Mouse (Mus musculus) lung, postnatal 0 days (tissue): ENCODE results near the gene Acly. TPM values are rescaled to one million over a fixed set of nuclear protein-coding genes. Genes with fewer than 3 reads are reported as not detected.
A peak's percentile ranks its signal among the peaks of the same experiment; 100 is the strongest.

Source experiments
- ATAC-seq: fragments of 200-750 bp; cut with Nextera tagmentation; 2 replicates; pipeline ENCODE4 v1.8.0; 2017; ENCODE audit warnings: moderate library complexity
- DNase-seq: peaks from one replicate; pipeline ENCODE4 v3.0.0-alpha.2; 2016; ENCODE audit warnings: low spot score
- H3K27ac ChIP-seq: fragments of 300-500 bp; sonication (generic); 2 replicates; pipeline ENCODE4 v1.5.1; 2014; ENCODE audit warnings: antibody characterized with exemption, mild to moderate bottlenecking, low read length, mixed read lengths
- H3K27me3 ChIP-seq: fragments of 300-500 bp; sonication (generic); replicated peaks from 2 replicates; pipeline ENCODE4 v1.6.1; 2014; ENCODE audit warnings: low read length, mixed read lengths; ENCODE audit not compliant: insufficient read depth
- H3K36me3 ChIP-seq: fragments of 300-500 bp; sonication (generic); 2 replicates; pipeline ENCODE4 v1.6.1; 2014; ENCODE audit warnings: low read length, mixed read lengths; ENCODE audit not compliant: insufficient read depth
- H3K4me1 ChIP-seq: fragments of 300-500 bp; sonication (generic); 2 replicates; pipeline ENCODE4 v1.6.1; 2014; ENCODE audit warnings: antibody characterized with exemption, low read depth, low read length, mixed read lengths; ENCODE audit not compliant: insufficient read depth
- H3K4me2 ChIP-seq: fragments of 300-500 bp; sonication (generic); replicated peaks from 2 replicates; pipeline ENCODE4 v1.6.1; 2014; ENCODE audit warnings: low read depth, mild to moderate bottlenecking, low read length, moderate library complexity, mixed read lengths
- H3K4me3 ChIP-seq: fragments of 300-500 bp; sonication (generic); 2 replicates; pipeline ENCODE4 v1.5.1; 2014; ENCODE audit warnings: low read depth, low read length
- H3K9ac ChIP-seq: fragments of 300-500 bp; sonication (generic); replicated peaks from 2 replicates; pipeline ENCODE4 v1.6.1; 2014; ENCODE audit warnings: low read depth, mild to moderate bottlenecking
- H3K9me3 ChIP-seq: fragments of 300-500 bp; sonication (generic); 2 replicates; pipeline ENCODE4 v1.6.1; 2016; ENCODE audit warnings: low read length, mixed read lengths
- CTCF ChIP-seq: IDR thresholded peaks from 2 replicates; pipeline ENCODE4 v1.5.1; 2016; ENCODE audit warnings: antibody characterized with exemption, mild to moderate bottlenecking
- EP300 ChIP-seq: IDR thresholded peaks from 2 replicates; pipeline ENCODE4 v1.6.1; 2016; ENCODE audit warnings: antibody characterized with exemption, mild to moderate bottlenecking, control low read depth
- WGBS: fragments of 180-500 bp; shearing (Covaris S2); extraction: QIAGEN DNeasy Blood & Tissue Kit; methylation state at CpG from one replicate; pipeline ENCODE4 v1.1.7; 2014; 5-methylcytosine and 5-hydroxymethylcytosine counted together
- polyA plus RNA-seq: library from polyadenylated mRNA; unstranded; fragments of >200 nt; fragmentation: Nextera tagmentation; extraction: Ambion mirVana; gene quantifications from 2 replicates; pipeline ENCODE4 v1.2.1, GENCODE M21; 2015

Acly gene
- polyA plus RNA-seq, 1 experiment from 2014 or later, result 85.7 TPM

DNA sequence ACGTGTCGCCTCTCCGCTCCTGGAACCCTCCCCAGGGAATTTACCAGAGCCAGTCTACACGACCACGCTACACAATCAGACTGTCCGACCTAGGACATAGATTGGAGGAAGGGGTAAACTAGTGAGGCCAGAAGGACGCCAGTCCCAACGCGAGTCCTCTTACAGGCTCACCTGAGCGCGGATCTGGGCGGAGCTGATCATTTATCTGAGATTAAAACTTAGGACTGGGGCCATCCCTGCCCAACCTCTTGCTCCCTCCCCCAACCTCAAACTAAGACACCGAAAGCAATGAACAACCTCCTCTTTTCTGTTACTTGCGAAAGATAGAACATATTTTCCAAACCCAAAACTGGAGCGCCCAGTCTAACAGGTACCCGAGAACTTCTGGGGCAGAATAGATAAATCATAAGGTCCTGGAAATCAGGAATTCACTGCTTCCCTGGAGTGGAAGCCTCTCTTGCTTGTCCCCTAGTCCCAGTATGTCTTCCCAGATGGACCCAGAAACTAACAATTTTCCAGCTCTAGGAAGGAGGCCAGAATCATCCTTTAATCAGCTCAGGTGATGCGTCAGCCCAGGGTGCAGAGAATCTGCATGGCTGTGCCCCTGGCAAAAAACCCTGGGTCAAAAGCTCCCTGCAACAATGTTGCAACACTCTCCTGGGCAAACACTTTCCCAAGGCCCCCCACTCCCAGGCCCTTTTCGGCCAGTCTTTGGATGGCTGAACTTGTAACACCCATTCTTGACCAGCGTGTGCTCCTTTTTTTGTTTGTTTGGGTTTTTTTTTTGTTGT lies 770 bp upstream of the Acly start:
- no peak for TF ChIP-seq CTCF
- no peak for TF ChIP-seq EP300
- H3K9me3 ChIP-seq, result no peaks in the 10 kb centered on the region
- DNase-seq, result no peak
- 0 out of 2 replicates have a peak, but pooled peaks cover 1% of the 10 kb centered on the region for H3K36me3 ChIP-seq
- no peak for ATAC-seq
- H3K4me1 ChIP-seq, result no peaks in the 10 kb centered on the region; the same call in 1 of the 2 replicates
- H3K9ac ChIP-seq, result no peak overlapping the region
- H3K27me3 ChIP-seq, result no peaks in the 10 kb centered on the region
- H3K4me3 ChIP-seq, result peak overlapping the region; percentile 89
- H3K4me2 ChIP-seq, result peak overlapping the region; percentile 71
- H3K27ac ChIP-seq, result peak overlapping the region; percentile 71
- WGBS, result 24% methylated on average over 19 of the region's 19 CpGs

GRCm38 (mm10) chr11:100527066-100527457 lies 738 bp downstream of the Acly start:
- Histone ChIP-seq H3K36me3 (peaks cover 16% of the 10 kb centered on the region), H3K9ac (peak overlapping the region; percentile 74), H3K27ac (peak overlapping the region; percentile 85), H3K4me1 (no peaks in the 10 kb centered on the region; the same call in 1 of the 2 replicates), H3K27me3 (no peaks in the 10 kb centered on the region), H3K4me3 (peak overlapping the region; percentile 89), H3K4me2 (peak overlapping the region; percentile 71), H3K9me3 (no peaks in the 10 kb centered on the region)
- under 1% methylated on average over 26 of the region's 26 CpGs for WGBS
- TF ChIP-seq EP300 (no peak), CTCF (peak; percentile 58)
- DNase-seq (peak; percentile 68), ATAC-seq (peak; percentile 27)

DNA sequence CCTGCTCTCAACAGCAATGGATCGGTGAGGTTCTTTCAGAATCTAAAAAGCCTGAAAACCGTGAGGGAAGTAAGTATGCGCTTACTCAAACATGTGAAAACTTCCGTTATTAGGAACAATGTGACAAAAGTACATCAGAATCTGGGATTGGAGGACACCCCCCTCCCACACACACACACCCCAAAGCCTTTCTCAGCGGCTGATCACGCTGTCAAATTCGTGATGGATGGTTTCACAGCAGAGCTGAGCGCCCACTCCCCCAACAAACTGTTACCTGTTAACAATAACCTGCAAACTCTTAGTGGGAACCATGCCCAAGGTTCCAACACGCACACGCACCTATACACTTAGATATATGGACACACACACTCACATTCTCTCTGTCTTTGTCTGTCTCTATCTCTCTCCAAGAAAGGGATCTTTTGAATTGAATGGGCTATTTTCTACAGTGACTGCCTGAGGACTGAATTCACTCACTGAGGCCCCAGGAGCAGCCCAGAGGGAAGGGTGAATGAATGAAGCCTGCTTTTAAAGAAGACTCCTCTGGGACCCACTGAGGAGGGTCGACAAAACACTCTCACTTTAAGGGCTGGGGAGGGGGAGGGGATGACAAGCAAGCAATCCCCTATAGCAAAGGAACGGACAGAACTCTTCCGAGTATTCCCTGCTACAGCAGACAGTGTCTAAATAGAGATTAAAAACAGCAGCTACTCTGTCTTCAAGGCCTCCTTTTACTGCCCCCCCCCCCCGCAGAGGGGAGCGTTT lies 1.6 kb downstream of the Acly start:
- Histone ChIP-seq H3K27ac (no peak overlapping the region), H3K4me3 (peak overlapping the region; percentile 89; the same call in 1 of the 2 replicates), H3K27me3 (no peaks in the 10 kb centered on the region), H3K9ac (0 out of 2 replicates have a peak overlapping the region, but pooled peaks have one; percentile 74), H3K36me3 (peaks cover 25% of the 10 kb centered on the region), H3K9me3 (no peaks in the 10 kb centered on the region), H3K4me1 (no peaks in the 10 kb centered on the region; the same call in 1 of the 2 replicates), H3K4me2 (peak overlapping the region; percentile 71)
- DNase-seq (no peak), ATAC-seq (no peak)
- WGBS, result 19% methylated on average over 15 of the region's 15 CpGs
- TF ChIP-seq CTCF, result no peak

GRCm38 (mm10) chr11:100524987-100525630 lies 2.7 kb downstream of the Acly start:
- H3K36me3 ChIP-seq, result peaks cover 33% of the 10 kb centered on the region
- no peaks in the 10 kb centered on the region; the same call in 1 of the 2 replicates for H3K4me1 ChIP-seq
- DNase-seq (peak; percentile 64), ATAC-seq (no peak)
- H3K27me3 ChIP-seq, result no peaks in the 10 kb centered on the region
- peak overlapping the region; percentile 71 for H3K4me2 ChIP-seq
- WGBS, result 32% methylated on average over 11 of the region's 11 CpGs
- H3K9ac ChIP-seq, result no peak overlapping the region; the same call in 1 of the 2 replicates
- no peak overlapping the region for H3K4me3 ChIP-seq
- H3K27ac ChIP-seq, result peak overlapping the region; percentile 66
- no peaks in the 10 kb centered on the region for H3K9me3 ChIP-seq
- TF ChIP-seq EP300, result no peak
- TF ChIP-seq CTCF, result no peak

DNA sequence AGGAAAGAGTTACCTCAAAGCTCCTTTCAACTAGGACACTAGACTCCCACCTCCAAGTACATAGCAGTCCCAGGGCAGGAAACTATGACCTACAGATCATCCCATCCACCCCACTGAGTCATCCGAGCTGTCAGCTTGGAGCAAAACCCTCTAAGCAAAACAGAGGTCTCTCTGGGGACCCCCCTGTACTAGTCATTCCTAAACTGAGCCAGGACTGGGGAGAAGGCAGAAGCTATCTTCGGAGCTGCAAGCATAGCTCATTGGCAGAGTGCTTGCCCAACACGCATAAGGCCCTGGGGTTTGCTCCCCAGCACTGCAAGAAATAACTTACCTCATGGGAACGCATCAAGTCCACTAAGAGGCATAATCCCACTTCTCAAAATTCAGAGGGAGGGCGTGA lies 3.4 kb downstream of the Acly start:
- H3K27me3 ChIP-seq, result no peaks in the 10 kb centered on the region
- H3K36me3 ChIP-seq, result peaks cover 40% of the 10 kb centered on the region
- no peak for TF ChIP-seq EP300
- TF ChIP-seq CTCF, result no peak
- no peak overlapping the region for H3K27ac ChIP-seq
- no peaks in the 10 kb centered on the region for H3K9me3 ChIP-seq
- ATAC-seq (no peak), DNase-seq (no peak)
- no peak overlapping the region for H3K9ac ChIP-seq
- H3K4me2 ChIP-seq, result 0 out of 2 replicates have a peak overlapping the region, but pooled peaks have one; percentile 71
- H3K4me1 ChIP-seq, result no peaks in the 10 kb centered on the region; the same call in 1 of the 2 replicates
- 66% methylated on average over 5 of the region's 5 CpGs for WGBS
- H3K4me3 ChIP-seq, result no peak overlapping the region

DNA sequence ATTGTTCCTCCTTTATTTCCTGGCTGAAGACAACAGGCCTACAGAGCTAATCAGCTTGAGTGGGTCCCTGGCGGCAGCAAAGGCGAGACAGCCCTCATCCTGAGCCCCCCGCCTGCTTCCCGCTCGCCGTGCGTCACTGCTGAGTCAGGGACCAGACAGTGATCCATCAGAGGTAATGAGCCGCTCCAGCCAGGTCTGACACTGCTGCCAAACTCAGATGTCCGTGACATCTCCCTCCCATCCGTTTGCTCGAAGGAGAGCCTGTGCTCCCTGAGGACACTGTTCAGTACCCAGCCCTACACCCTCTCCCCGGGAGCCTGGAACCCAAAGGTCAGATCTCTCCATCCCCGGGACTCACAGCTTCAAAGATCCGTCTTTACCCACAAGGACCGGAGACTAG lies 7.0 kb downstream of the Acly start:
- H3K4me2 ChIP-seq, result no peak overlapping the region
- ATAC-seq (no peak), DNase-seq (no peak)
- H3K4me3 ChIP-seq, result no peak overlapping the region
- H3K9me3 ChIP-seq, result no peaks in the 10 kb centered on the region
- H3K36me3 ChIP-seq, result peaks cover 50% of the 10 kb centered on the region
- 69% methylated on average over 15 of the region's 15 CpGs for WGBS
- TF ChIP-seq CTCF, result no peak
- TF ChIP-seq EP300, result no peak
- H3K4me1 ChIP-seq, result no peaks in the 10 kb centered on the region; the same call in 1 of the 2 replicates
- H3K27ac ChIP-seq, result no peak overlapping the region
- no peak overlapping the region for H3K9ac ChIP-seq
- H3K27me3 ChIP-seq, result no peaks in the 10 kb centered on the region
